Mouse (Mus musculus): ENCODE results near the gene Leng1. TPM values are rescaled to one million over a fixed set of nuclear protein-coding genes. Genes with fewer than 3 reads are reported as not detected.
"Not testable (repeated sequence)": the region's sequence is repeated elsewhere in the genome, so short reads cannot be mapped to it uniquely, and the experiment has no call there.

Gene Leng1
- total and polyA plus RNA-seq, 3 experiments, result 5.8 to 8.5 (median 6.7) TPM

DNA sequence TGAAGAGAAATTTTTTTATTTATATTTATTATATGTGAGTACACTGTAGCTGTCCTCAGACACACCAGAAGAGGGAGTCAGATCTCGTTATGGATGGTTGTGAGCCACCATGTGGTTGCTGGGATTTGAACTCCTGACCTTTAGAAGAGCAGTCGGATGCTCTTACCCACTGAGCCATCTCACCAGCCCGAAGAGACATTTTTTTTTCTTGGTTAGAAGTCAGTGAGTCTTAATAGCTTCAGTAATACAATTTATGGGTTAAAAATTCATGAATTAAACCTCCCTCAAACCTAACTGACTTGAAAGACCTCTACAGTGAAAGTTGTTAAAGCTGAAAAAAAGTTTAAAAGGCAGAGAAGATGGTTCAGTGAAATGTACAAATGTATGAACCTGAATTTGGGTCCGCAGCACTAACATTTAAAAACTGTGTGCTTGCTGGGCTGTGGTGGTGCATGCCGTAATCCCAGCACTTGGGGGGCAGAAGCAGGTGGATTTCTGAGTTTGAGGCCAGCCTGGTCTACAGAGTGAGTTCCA is 42.9 kb upstream of the Leng1 start:
- DNase-seq (ENCODE audit: extremely low read depth), result peak; percentile 51
- H3K27me3 ChIP-seq (replicated peaks); H3K4me2 ChIP-seq (ENCODE audit: insufficient read depth, low read depth, poor library complexity, severe bottlenecking); dilution Hi-C loops (cut with MboI; ENCODE audit: extremely low pct_ligation_motif_present, extremely low pct_unique_long_range_greater_than_20kb, low sequenced_read_pairs); H3K4me3 ChIP-seq (replicated peaks in 1 of 3; ENCODE audit: low read depth in 2 of 3, low read length in 2 of 3, poor library complexity in 1 of 3); H3K9me3 ChIP-seq (replicated peaks; ENCODE audit: low read length); H3K27ac ChIP-seq (ENCODE audit: insufficient read depth, low read depth); in situ Hi-C loops (cut with MboI; ENCODE audit: low pct_ligation_motif_present, low pct_unique_long_range_greater_than_20kb, low sequenced_read_pairs); H3K9ac ChIP-seq (ENCODE audit: insufficient read depth, low read depth): not testable (repeated sequence)
- peaks cover 31 to 40% of the 10 kb centered on the region in 2 experiments for H3K36me3 ChIP-seq (replicated peaks in 1 of 2; ENCODE audit: control insufficient read depth in 1 of 2, insufficient read depth in 1 of 2, low read length in 1 of 2)
- peaks cover 30% of the 10 kb centered on the region for H3K79me2 ChIP-seq (replicated peaks; ENCODE audit: control insufficient read depth, extremely low read depth, insufficient read depth, poor library complexity, severe bottlenecking)
- TF ChIP-seq CHD2 (IDR thresholded peaks at IDR 0.05; ENCODE audit: low read length) (0 out of 2 replicates have a peak, but pooled peaks have one; percentile 2), ZNF384 (IDR thresholded peaks at IDR 0.05; ENCODE audit: low read depth, low read length) (peak; percentile 59), CTCF (conservative IDR thresholded peaks at IDR 0.05 in 1 of 2, IDR thresholded peaks at IDR 0.05 in 1 of 2; ENCODE audit: low read depth in 2 of 2, low read length in 2 of 2) (peak in 1 of 2 experiments; percentile 38; a peak in 2 of 4 replicates), POLR2A (IDR thresholded peaks at IDR 0.05; ENCODE audit: low read depth, low read length) (0 out of 2 replicates have a peak, but pooled peaks have one; percentile 16), POLR2AphosphoS2 (IDR thresholded peaks at IDR 0.05; ENCODE audit: low read depth, low read length) (peak; percentile 70; the same call in 1 of the 2 replicates), TBP (conservative IDR thresholded peaks at IDR 0.05; ENCODE audit: low read depth, low read length) (0 out of 2 replicates have a peak, but pooled peaks have one; percentile 11), MAFK (IDR thresholded peaks at IDR 0.05; ENCODE audit: insufficient replicate concordance, low read length) (0 out of 2 replicates have a peak, but pooled peaks have one; percentile 32), MYC (IDR thresholded peaks at IDR 0.05; ENCODE audit: low read depth, low read length) (peak; percentile 58; the same call in 1 of the 2 replicates)
- H3K4me1 ChIP-seq (ENCODE audit: control insufficient read depth in 1 of 2, insufficient read depth in 2 of 2), result peaks cover 11 to 47% of the 10 kb centered on the region in 2 experiments

DNA sequence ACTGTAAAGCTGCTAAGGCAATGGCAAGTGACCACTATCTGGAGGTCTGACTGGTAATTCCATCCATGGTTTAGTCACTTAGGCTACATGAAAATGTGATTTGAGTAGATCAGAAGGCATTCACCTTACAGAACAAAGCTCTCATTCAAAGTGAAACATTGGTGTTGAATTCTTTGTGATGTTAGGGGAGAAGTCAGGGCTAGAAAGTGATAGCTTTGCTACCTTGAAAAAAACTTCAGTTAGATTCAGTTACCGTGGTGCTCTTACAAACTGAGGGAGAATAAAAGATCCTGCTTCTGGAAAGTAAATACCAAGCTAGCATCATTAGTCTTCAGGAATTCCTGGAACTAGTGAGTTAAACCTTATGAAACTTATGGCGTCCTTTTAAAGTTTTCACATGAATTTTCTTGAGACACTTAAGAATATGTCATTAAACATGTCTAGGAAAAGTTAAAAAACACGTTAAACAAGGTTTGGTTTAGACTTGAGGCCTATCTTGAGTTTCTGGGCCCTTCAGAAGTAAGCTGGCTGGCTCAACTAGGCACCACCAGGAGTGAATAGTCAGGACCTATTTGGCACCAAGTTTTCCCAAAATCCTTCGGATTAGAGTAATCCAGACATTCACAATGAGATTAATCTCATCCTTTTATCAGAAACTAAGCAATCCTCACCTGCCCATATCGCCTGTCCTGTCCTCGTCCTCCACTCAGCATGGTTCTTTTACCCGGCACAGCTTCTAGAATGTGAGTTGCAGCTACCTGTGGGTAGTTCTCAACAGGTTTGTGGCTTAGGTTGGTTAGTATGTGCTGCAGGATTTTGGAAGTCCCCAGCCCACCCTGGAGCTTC is 42.2 kb upstream of the Leng1 start:
- DNase-seq (ENCODE audit: extremely low read depth), result peak; percentile 67
- Histone ChIP-seq H3K36me3 (replicated peaks in 1 of 2; ENCODE audit: control insufficient read depth in 1 of 2, insufficient read depth in 1 of 2, low read length in 1 of 2) (peaks cover 31 to 36% of the 10 kb centered on the region in 2 experiments), H3K27me3 (replicated peaks) (no peaks in the 10 kb centered on the region), H3K9ac (ENCODE audit: insufficient read depth, low read depth) (no peak overlapping the region), H3K4me1 (ENCODE audit: control insufficient read depth in 1 of 2, insufficient read depth in 2 of 2) (peaks cover 10 to 43% of the 10 kb centered on the region in 2 experiments), H3K79me2 (replicated peaks; ENCODE audit: control insufficient read depth, extremely low read depth, insufficient read depth, poor library complexity, severe bottlenecking) (peaks cover 30% of the 10 kb centered on the region), H3K9me3 (replicated peaks; ENCODE audit: low read length) (no peaks in the 10 kb centered on the region), H3K27ac (ENCODE audit: insufficient read depth, low read depth) (no peak overlapping the region), H3K4me3 (replicated peaks in 1 of 3; ENCODE audit: low read depth in 2 of 3, low read length in 2 of 3, poor library complexity in 1 of 3) (no peak overlapping the region), H3K4me2 (ENCODE audit: insufficient read depth, low read depth, poor library complexity, severe bottlenecking) (no peak overlapping the region)
- dilution Hi-C loops (cut with MboI; ENCODE audit: extremely low pct_ligation_motif_present, extremely low pct_unique_long_range_greater_than_20kb, low sequenced_read_pairs), result no loop called here
- in situ Hi-C loops (cut with MboI; ENCODE audit: low pct_ligation_motif_present, low pct_unique_long_range_greater_than_20kb, low sequenced_read_pairs), result no loop called here
- peak; percentile 33; the same call in 1 of the 2 replicates for TF ChIP-seq MYC (IDR thresholded peaks at IDR 0.05; ENCODE audit: low read depth, low read length)
- no peak for TF ChIP-seq UBTF (IDR thresholded peaks at IDR 0.05; ENCODE audit: low read depth, low read length)
- TF ChIP-seq JUN (IDR thresholded peaks at IDR 0.05; ENCODE audit: insufficient read depth, low read depth, low read length), result no peak
- 0 out of 2 replicates have a peak, but pooled peaks have one; percentile 55 for TF ChIP-seq MAFK (IDR thresholded peaks at IDR 0.05; ENCODE audit: insufficient replicate concordance, low read length)
- 0 out of 2 replicates have a peak, but pooled peaks have one; percentile 6 for TF ChIP-seq BHLHE40 (IDR thresholded peaks at IDR 0.05; ENCODE audit: low read depth, low read length)
- no peak; a peak in 1 of 4 replicates for TF ChIP-seq CTCF (conservative IDR thresholded peaks at IDR 0.05 in 1 of 2, IDR thresholded peaks at IDR 0.05 in 1 of 2; ENCODE audit: low read depth in 2 of 2, low read length in 2 of 2)
- 0 out of 2 replicates have a peak, but pooled peaks have one; percentile 64 for TF ChIP-seq SIN3A (IDR thresholded peaks at IDR 0.05; ENCODE audit: low read length)
- peak; percentile 61; the same call in 1 of the 2 replicates for TF ChIP-seq MXI1 (IDR thresholded peaks at IDR 0.05; ENCODE audit: low read depth, low read length)
- TF ChIP-seq JUND (conservative IDR thresholded peaks at IDR 0.05; ENCODE audit: low read depth, low read length), result 0 out of 2 replicates have a peak, but pooled peaks have one; percentile 8
- no peak for TF ChIP-seq PAX5 (IDR thresholded peaks at IDR 0.05; ENCODE audit: low read length)
- TF ChIP-seq IRF4 (IDR thresholded peaks at IDR 0.05; ENCODE audit: low read depth, low read length), result no peak
- TF ChIP-seq HCFC1 (IDR thresholded peaks at IDR 0.05; ENCODE audit: low read depth, low read length), result 0 out of 2 replicates have a peak, but pooled peaks have one; percentile 21
- no peak for TF ChIP-seq RAD21 (IDR thresholded peaks at IDR 0.05; ENCODE audit: low read depth, low read length)
- peak; percentile 15 for TF ChIP-seq SMC3 (IDR thresholded peaks at IDR 0.05; ENCODE audit: low read depth, low read length)
- TF ChIP-seq EP300 (IDR thresholded peaks at IDR 0.05; ENCODE audit: low read length), result no peak
- peak; percentile 99 for TF ChIP-seq POLR2AphosphoS2 (IDR thresholded peaks at IDR 0.05; ENCODE audit: low read depth, low read length)
- no peak for TF ChIP-seq ZKSCAN1 (IDR thresholded peaks at IDR 0.05; ENCODE audit: borderline replicate concordance, low read depth, low read length)
- TF ChIP-seq MEF2A (IDR thresholded peaks at IDR 0.05; ENCODE audit: borderline replicate concordance, low read depth, low read length), result no peak
- TF ChIP-seq USF1 (IDR thresholded peaks at IDR 0.05; ENCODE audit: low read depth, low read length), result no peak
- TF ChIP-seq TCF12 (IDR thresholded peaks at IDR 0.05; ENCODE audit: low read depth, low read length), result no peak
- TF ChIP-seq TBP (conservative IDR thresholded peaks at IDR 0.05; ENCODE audit: low read depth, low read length), result no peak
- TF ChIP-seq ZMIZ1 (IDR thresholded peaks at IDR 0.05; ENCODE audit: low read depth, low read length), result peak; percentile 85; the same call in 1 of the 2 replicates
- TF ChIP-seq MAZ (IDR thresholded peaks at IDR 0.05; ENCODE audit: low read depth, low read length), result peak; percentile 62; the same call in 1 of the 2 replicates
- TF ChIP-seq GABPA (IDR thresholded peaks at IDR 0.05; ENCODE audit: insufficient replicate concordance, low read depth, low read length), result no peak
- peak; percentile 60 for TF ChIP-seq USF2 (conservative IDR thresholded peaks at IDR 0.05; ENCODE audit: low read depth, low read length)

All from CH12.LX (cell line).